Mouse (Mus musculus): ENCODE results near the gene Rgs8. TPM values are rescaled to one million over a fixed set of nuclear protein-coding genes. Genes with fewer than 3 reads are reported as not detected.

Rgs8 gene
- total RNA-seq, 4 experiments from 2014 or later = 52.3 to 76.3 (median 59.5) TPM

DNA sequence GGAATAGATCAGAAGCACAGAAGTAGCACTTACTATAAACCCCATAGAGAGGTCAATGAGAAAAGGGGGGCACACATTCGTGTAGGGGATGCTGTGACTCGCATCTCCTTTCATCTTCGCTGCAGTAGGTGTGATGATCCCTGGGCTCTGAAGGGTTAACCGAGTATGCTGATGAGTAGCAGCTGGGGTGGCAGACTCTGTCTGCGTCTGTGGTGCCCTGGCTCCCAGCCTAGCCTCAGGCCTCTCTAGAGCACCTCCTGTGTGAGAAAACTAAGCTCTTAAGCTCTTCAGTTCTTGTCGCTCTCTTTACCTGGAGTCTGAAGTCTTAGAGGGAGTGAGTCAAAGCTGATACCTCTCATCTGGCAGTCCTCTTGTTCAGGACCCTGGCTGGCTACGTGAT is 51.3 kb downstream of the Rgs8 start:
- DNase-seq (ENCODE audit: low spot score in 2 of 2) = no peak

DNA sequence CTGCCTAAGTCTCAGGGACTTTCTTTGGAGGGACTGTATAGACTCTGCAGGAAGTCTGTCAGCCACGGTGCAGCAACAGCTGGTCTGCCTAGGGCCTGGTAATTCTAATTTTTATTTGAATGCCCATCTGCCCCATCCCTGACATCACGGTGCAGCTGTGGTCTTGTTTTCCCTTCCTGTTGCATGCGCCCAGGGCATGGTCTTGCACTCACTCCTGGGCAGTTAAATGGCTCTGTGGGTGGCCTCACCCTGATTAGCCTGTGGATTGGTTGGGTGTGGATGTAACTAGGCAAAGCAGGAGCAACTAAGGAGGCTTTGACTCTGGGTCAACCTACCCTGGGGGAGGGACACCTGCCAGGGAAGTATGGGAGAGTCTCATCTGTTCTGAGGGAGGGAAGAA is 52.2 kb downstream of the Rgs8 start:
- no peak for DNase-seq (ENCODE audit: low spot score in 2 of 2)

GRCm38 (mm10) chr1:153708626-153709025 is 55.8 kb downstream of the Rgs8 start:
- no peak for DNase-seq (ENCODE audit: low spot score in 2 of 2)

DNA sequence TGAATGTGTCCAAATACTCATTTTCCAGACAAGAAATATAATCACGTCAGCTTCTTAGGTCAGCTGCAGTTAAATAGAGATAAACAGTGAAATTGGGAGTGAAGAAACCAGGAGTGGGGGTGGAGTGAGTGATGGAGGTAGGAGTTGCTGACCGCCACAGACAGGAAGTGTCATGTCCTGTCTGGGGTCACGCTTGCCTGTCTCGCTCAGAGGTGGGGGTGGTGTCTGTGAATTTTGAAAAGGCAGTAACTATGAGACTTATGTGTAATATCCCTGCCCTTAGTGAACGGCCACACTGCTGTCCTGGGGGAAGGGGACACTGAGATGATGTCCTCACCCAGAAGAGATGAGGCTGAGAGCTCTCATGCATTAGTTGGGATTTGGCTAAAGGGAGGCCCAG is 56.6 kb downstream of the Rgs8 start:
- DNase-seq (ENCODE audit: low spot score in 2 of 2) = no peak

GRCm38 (mm10) chr1:153711544-153712262 is 58.9 kb downstream of the Rgs8 start:
- DNase-seq (ENCODE audit: low spot score in 2 of 2) = no peak

DNA sequence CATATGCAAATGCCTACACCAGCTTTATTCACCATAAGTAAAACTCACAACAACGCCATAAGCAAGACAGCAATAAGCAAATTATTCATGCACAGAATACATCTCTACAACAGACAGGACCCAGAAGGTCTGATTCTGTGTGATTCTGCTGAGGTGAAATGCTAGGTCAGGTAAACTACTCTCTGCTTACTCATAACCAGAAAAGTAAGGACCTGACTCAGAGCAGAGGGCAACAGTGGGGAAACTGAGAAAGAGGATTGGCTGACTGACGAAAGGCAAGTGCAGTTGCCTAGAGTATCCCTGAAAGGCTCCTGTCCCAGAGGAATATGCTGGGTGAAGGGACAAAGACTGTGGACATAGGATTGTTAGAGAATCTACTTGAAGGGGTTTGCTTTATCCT is 59.8 kb downstream of the Rgs8 start:
- no peak for DNase-seq (ENCODE audit: low spot score in 2 of 2)

DNA sequence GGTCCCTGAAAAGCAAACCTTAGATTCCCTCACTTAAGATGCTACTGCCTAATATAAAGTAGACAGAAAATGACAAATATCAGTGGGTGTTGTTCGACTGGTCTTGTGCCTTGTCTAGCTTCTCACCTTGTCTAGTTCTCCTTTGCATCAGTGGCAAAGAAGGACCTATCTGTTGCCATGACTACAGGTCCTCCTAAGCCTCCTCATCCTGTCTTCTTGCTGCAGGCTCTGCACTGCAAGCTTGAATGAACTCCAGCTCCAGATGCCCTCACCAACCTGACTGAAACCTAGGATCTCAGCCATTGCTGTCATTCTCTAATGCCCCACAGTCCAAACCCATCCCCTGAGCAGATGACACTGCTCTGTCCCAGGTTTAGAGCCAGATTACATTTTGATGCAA is 65.2 kb downstream of the Rgs8 start:
- DNase-seq (ENCODE audit: low spot score in 2 of 2) = no peak

- no peak for DNase-seq (ENCODE audit: low spot score in 2 of 2)
These were observed 68.1 kb downstream of the Rgs8 start for GRCm38 (mm10) chr1:153720935-153721334.

- DNase-seq (ENCODE audit: low spot score in 2 of 2) = no peak
These were observed 68.9 kb downstream of the Rgs8 start for GRCm38 (mm10) chr1:153721565-153722310.

DNA sequence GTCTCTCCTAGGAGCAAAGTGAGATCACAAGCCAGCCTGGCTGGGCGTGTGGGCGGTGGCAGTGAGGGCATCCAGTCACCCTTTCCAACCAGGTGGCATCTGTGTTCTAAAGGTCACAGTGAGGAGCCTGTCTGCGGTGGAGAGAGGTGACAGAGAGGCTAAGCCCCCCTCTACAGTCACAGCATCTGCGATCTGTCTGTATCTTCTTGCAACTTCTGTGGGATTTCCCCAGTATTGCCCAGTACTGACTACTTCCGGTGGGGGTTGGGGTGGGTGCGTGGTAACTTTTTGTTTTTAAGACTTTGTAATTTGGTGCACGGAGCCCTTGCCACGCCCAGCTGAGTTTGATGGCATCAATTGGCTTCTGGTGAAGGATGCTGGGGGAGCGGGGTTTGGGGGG is 70.6 kb downstream of the Rgs8 start:
- no peak for DNase-seq (ENCODE audit: low spot score in 2 of 2)

- no peak for DNase-seq (ENCODE audit: low spot score in 2 of 2)
These were observed 73.8 kb downstream of the Rgs8 start for GRCm38 (mm10) chr1:153726636-153727035.

DNA sequence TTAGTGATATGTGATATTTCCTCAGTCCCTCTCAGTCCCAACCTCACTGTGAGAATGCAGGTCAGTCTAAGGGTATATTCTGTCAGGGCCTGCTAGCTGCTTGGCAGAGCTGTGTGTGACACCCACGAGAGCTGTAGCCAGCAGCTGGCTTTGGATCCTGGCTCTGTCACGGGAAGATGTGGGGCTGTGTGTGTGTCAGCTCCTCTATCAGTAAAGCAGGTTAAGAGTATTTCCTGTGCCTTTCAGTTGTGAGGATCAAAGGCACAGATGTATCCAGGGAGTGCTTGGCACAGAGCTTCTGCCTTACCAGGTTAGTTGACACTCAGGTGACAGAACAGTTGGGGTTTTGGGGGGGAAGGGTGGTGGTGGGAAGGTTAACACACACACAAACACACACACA is 77.0 kb downstream of the Rgs8 start:
- no peak for DNase-seq (ENCODE audit: low spot score in 2 of 2)

DNA sequence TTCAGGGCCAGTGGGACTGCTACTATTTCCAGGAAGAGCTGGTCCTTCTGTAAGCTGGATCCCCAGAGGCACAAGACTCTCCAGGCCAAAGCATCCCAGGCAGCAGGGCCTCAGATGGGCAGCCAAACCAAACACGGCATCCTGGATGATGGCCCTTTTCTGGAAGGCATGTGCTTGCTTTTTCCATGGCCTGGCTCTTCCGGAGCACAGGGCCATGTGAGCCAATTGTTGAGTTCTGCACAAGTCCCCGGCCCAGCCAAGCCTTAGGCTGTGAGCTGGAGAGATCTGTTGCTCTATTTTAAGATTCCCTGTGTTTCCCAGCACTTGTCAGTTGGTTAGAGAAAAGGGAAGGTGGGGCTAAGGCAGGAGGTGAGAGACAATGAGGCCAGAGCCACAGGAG is 77.8 kb downstream of the Rgs8 start:
- DNase-seq (ENCODE audit: low spot score in 2 of 2) = no peak

DNA sequence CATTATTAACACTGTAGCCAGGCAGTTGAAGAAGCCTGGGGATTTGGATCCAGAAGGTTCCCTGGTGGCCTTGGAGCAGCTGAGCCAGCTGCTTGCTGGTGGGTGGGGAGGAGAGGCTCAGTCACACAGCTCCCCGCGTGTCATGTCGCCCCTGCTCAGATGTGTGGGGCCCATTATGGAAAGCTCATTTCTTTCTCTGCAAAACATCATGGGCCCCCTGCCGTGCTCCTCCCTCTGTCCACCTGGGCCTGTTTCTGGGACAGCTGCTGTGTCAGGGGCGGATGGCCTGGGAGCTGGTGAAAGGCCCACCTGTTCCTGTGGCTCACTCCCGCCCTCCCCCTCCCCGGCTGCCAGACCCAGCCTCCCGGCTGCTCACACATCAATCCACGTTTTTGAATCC is 80.4 kb downstream of the Rgs8 start:
- DNase-seq (ENCODE audit: low spot score in 2 of 2) = no peak

- DNase-seq (ENCODE audit: low spot score in 2 of 2) = no peak
These were observed 82.0 kb downstream of the Rgs8 start for GRCm38 (mm10) chr1:153734866-153735265.

DNA sequence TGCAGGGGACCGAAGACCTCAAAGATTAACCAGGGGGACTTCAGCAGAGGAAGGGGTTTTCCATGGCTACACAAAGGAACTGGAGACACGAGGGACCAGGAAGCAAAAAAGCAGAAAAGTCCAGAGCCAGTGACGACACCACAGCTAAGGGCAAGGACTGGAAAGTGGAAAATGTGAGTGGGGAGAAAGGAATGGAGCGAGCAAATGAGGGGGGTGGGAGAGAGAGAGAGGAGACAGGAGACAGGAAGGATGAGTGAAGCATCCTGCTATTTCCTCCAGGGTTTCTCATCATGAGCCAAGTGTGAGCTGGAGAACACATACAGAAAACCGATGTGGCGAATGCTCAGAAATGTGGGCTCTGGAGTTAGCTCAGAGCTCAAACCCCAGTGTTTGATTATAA is 83.3 kb downstream of the Rgs8 start:
- no peak for DNase-seq (ENCODE audit: low spot score in 2 of 2)

DNA sequence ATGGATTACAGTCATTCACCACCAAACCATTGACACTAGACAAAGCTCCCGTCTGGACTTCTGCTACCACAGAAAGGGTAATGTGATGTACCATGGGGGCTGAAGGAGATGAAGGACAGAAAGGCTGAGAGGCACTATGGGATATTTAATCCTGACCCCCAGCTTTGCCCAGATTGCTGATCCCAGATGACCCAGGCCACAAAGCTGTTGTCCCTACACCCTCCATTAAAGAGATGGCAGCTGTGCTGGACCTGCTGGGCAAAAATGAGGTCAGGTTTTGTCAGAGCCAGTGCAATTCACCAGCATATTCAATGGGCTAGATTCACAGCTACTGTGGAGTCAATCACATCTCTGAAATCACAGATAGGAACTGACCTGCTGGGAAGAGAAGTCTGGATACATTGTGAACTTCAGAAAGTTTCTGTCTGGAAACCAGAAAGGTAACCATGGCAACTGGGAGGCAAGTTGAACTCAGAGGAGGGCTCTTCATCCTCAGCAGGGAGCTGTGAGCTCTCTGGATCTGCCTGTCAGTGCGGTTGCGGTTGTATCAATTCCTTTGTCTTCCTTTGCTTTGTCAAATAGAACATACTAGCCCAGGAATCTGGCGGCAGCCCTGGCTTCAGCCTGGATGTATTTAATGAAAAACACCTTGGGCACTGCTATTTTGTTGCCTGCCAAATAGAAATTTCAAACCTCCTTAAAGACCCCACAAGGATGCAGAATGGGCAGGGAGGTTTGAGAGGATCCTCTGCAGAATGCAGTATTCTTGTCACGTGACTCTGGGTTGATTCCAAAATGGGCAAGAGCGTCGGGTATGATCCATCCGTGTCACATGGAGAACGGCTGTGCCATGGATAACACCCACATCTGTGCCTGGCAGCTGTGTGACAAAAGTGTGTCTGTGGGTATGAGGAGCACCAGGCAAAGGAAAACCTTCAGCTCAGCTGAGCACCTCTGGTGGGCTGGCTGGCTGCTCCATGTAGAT is 84.6 kb downstream of the Rgs8 start:
- DNase-seq (ENCODE audit: low spot score in 2 of 2) = no peak

- DNase-seq (ENCODE audit: low spot score in 2 of 2) = no peak
These were observed 86.7 kb downstream of the Rgs8 start for GRCm38 (mm10) chr1:153739437-153740015.

DNA sequence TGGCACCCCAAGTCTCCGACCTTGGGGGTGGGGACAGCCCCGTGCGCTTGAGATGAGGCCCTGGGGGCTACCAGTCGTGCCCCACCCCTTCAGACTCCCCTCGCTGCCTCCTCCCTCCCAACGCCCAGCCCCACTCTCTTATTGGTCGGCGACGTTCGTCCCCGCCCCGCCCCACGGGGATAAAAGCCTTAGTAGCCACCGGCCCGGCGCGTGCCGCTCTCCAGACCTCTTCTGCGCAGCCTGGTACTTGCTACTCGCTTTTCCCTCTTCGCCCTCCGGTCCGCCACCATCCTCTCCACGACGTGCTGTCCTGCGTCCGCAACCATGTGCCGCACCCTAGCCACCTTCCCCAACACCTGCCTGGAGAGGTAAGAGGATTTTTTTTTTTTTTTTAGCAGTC is 87.3 kb downstream of the Rgs8 start, which contains the start of gene Rgs16:
TSS of gene Rgs16 (plus strand) at position 205 of the 400 bp plus-strand sequence.
- DNase-seq (ENCODE audit: low spot score in 2 of 2) = peak in 1 of 2 experiments; percentile 49

- no peak for DNase-seq (ENCODE audit: low spot score in 2 of 2)
These were observed 88.1 kb downstream of the Rgs8 start for GRCm38 (mm10) chr1:153740775-153741400.
